24 mouse cellular contexts compared by ENCODE assay signal in genomic region chr2:170651483-170651882, GRCm38 (mm10). TPM values are rescaled to one million over a fixed set of nuclear protein-coding genes. Genes with fewer than 3 reads are reported as not detected.
DNase-seq lines count a peak whose midpoint lies in the region; ATAC-seq and TF ChIP-seq lines count a peak whose summit lies in the region.
"Had no signal": no experiment of that assay in that cellular context is flagged by ENCODE, and none has a peak within 500 bp of the region (broad histone marks: within the 10 kb centered on the region; RNA-seq: fewer than 3 reads in every experiment).

No protein-coding gene starts in this region.

- H3K27me3 ChIP-seq in forebrain, embryonic 16.5 days (replicated peaks; ENCODE audit: control insufficient read depth, insufficient read depth, low read length), result no peaks in the 10 kb centered on the region
- H3K27me3 ChIP-seq in forebrain, embryonic 12.5 days, result no peaks in the 10 kb centered on the region
- H3K27me3 ChIP-seq in E14TG2a.4 (ENCODE audit: insufficient read depth, low read length), result no peaks in the 10 kb centered on the region
- H3K27me3 ChIP-seq: limb, embryonic 15.5 days; lung, embryonic 15.5 days; neural tube, embryonic 12.5 days had no signal

- H3K4me1 ChIP-seq in forebrain, embryonic 16.5 days (replicated peaks; ENCODE audit: control insufficient read depth, insufficient read depth, low read length), result peaks cover 11% of the 10 kb centered on the region
- peaks cover 8% of the 10 kb centered on the region; the same call in 1 of the 2 replicates for H3K4me1 ChIP-seq in forebrain, embryonic 12.5 days
- peaks cover 23% of the 10 kb centered on the region for H3K4me1 ChIP-seq in E14TG2a.4 (replicated peaks; ENCODE audit: low read depth, low read length)
- no peaks in the 10 kb centered on the region for H3K4me1 ChIP-seq in cortical plate, adult 2 months (ENCODE audit: control insufficient read depth, insufficient read depth, low read length)
- H3K4me1 ChIP-seq: heart, embryonic 10.5 days; limb, embryonic 15.5 days had no signal

- H3K4me3 ChIP-seq in forebrain, embryonic 16.5 days (replicated peaks; ENCODE audit: low read length), result no peak overlapping the region
- H3K4me3 ChIP-seq in forebrain, embryonic 12.5 days (replicated peaks), result no peak overlapping the region
- no peak overlapping the region for H3K4me3 ChIP-seq in left cerebral cortex, adult 2 months
- H3K4me3 ChIP-seq in E14TG2a.4 (replicated peaks; ENCODE audit: low read length), result no peak overlapping the region
- H3K4me3 ChIP-seq in cortical plate, adult 2 months (ENCODE audit: insufficient read depth, low read length), result no peak overlapping the region
- H3K4me3 ChIP-seq: embryonic facial prominence, embryonic 10.5 days; heart, embryonic 10.5 days; limb, embryonic 15.5 days; lung, embryonic 15.5 days; neural tube, embryonic 12.5 days had no signal

- WGBS in forebrain, embryonic 16.5 days, result 86% methylated on average over 1 of the region's 1 CpGs
- 81% methylated on average over 1 of the region's 1 CpGs for WGBS in forebrain, embryonic 12.5 days

- peak overlapping the region; percentile 70 for H3K27ac ChIP-seq in forebrain, embryonic 16.5 days (ENCODE audit: low read length)
- no peak overlapping the region for H3K27ac ChIP-seq in forebrain, embryonic 12.5 days
- no peak overlapping the region for H3K27ac ChIP-seq in left cerebral cortex, adult 2 months
- no peak overlapping the region for H3K27ac ChIP-seq in cortical plate, adult 2 months (ENCODE audit: insufficient read depth, low read length)
- H3K27ac ChIP-seq: embryonic facial prominence, embryonic 10.5 days; heart, embryonic 10.5 days; hindbrain, embryonic 14.5 days; limb, embryonic 15.5 days; lung, embryonic 15.5 days; neural tube, embryonic 12.5 days had no signal

- no peak for TF ChIP-seq POLR2A in cortical plate, adult 2 months (IDR thresholded peaks at IDR 0.05; ENCODE audit: extremely low read depth, insufficient read depth, low read length)

- peak; percentile 44 for TF ChIP-seq CTCF in left cerebral cortex, adult 2 months (IDR thresholded peaks at IDR 0.05)
- peak; percentile 75 for TF ChIP-seq CTCF in E14TG2a.4 (conservative IDR thresholded peaks at IDR 0.05; ENCODE audit: low read length)
- peak; percentile 4; the same call in 1 of the 2 replicates for TF ChIP-seq CTCF in cortical plate, adult 2 months (IDR thresholded peaks at IDR 0.05; ENCODE audit: extremely low read depth, insufficient read depth, low read length)

- no peak for ATAC-seq in forebrain, embryonic 16.5 days
- no peak for ATAC-seq in forebrain, embryonic 12.5 days (ENCODE audit: low FRiP score)

- no peak overlapping the region for H3K4me2 ChIP-seq in forebrain, embryonic 16.5 days (ENCODE audit: low read length)
- no peak overlapping the region for H3K4me2 ChIP-seq in forebrain, embryonic 12.5 days
- H3K4me2 ChIP-seq: hindbrain, embryonic 14.5 days; limb, embryonic 15.5 days; lung, embryonic 15.5 days; neural tube, embryonic 12.5 days had no signal

- no peak for DNase-seq in left cerebral cortex, adult 2 months (ENCODE audit: extremely low spot score in 1 of 2, low spot score in 2 of 2)
- no peak for DNase-seq in left cerebral cortex, postnatal 10 days (ENCODE audit: extremely low spot score in 1 of 2, low spot score in 2 of 2)
- no peak for DNase-seq in frontal cortex, postnatal 36 days (ENCODE audit: low spot score in 2 of 2)
- no peak for DNase-seq in right cerebral cortex, postnatal 25 days
- DNase-seq: cerebellum, postnatal 25 days; gastrocnemius, postnatal 36 days; kidney, adult 2 months; kidney, postnatal 36 days had no signal

- H3K9me3 ChIP-seq in forebrain, embryonic 16.5 days (ENCODE audit: control insufficient read depth, low read length), result no peaks in the 10 kb centered on the region
- no peaks in the 10 kb centered on the region for H3K9me3 ChIP-seq in forebrain, embryonic 12.5 days
- no peaks in the 10 kb centered on the region for H3K9me3 ChIP-seq in E14TG2a.4 (ENCODE audit: low read length)
- H3K9me3 ChIP-seq: heart, embryonic 10.5 days; limb, embryonic 15.5 days; lung, embryonic 15.5 days had no signal

- H3K36me3 ChIP-seq in forebrain, embryonic 16.5 days (ENCODE audit: control insufficient read depth, insufficient read depth), result no peaks in the 10 kb centered on the region
- no peaks in the 10 kb centered on the region for H3K36me3 ChIP-seq in forebrain, embryonic 12.5 days (replicated peaks)
- H3K36me3 ChIP-seq in E14TG2a.4 (ENCODE audit: insufficient read depth, low read length), result no peaks in the 10 kb centered on the region
- H3K36me3 ChIP-seq: embryonic facial prominence, embryonic 10.5 days; heart, embryonic 10.5 days; limb, embryonic 15.5 days; lung, embryonic 15.5 days; neural tube, embryonic 12.5 days had no signal

- H3K9ac ChIP-seq in forebrain, embryonic 16.5 days (replicated peaks; ENCODE audit: low read depth, low read length), result no peak overlapping the region
- H3K9ac ChIP-seq in forebrain, embryonic 12.5 days, result no peak overlapping the region
- H3K9ac ChIP-seq: hindbrain, embryonic 14.5 days; limb, embryonic 15.5 days; lung, embryonic 15.5 days; neural tube, embryonic 12.5 days had no signal

- intact Hi-C loops in left cerebral cortex, adult 2 months (cut with DNase I), result no loop called here
- intact Hi-C loops in left cerebral cortex, postnatal 10 days (cut with DNase I), result loop anchor here (10.0 kb wide), 1 partner anchor 203 kb away; no protein-coding TSS in a partner anchor

RNA-seq across cellular contexts. Expression of gene 4930470P17Rik, which starts 49.7 kb away (rescaled TPM):
- not detected in 2 replicates for polyA plus RNA-seq in forebrain, embryonic 16.5 days (2015; fragmentation: Nextera tagmentation; extraction: Ambion mirVana)
- not detected in 2 replicates for polyA plus RNA-seq in forebrain, embryonic 12.5 days (2016; fragmentation: Nextera tagmentation; extraction: Ambion mirVana)
- not detected for total RNA-seq in left cerebral cortex, adult 2 months (2021)
- not detected for total RNA-seq in left cerebral cortex, postnatal 10 days (2021)
- not detected in 2 replicates for polyA plus RNA-seq in cortical plate, adult 2 months (2012; rRNA removed)
- total RNA-seq: adrenal gland, adult 18-20 months; gastrocnemius, postnatal 36 days; heart, postnatal 10 days; layer of hippocampus, postnatal 14 days; left cerebral cortex, postnatal 25 days; megakaryocyte-erythroid progenitor cell, adult 5-6 weeks; monocyte, adult 5-6 weeks had no signal
- polyA plus RNA-seq: embryonic facial prominence, embryonic 10.5 days; heart, embryonic 10.5 days; kidney, adult 2 months; limb, embryonic 15.5 days; lung, embryonic 15.5 days; neural tube, embryonic 12.5 days had no signal

Comparison
In these comparisons a context has a peak if more than half of its experiments do, and no peak if none do; other contexts are left out.
1. CTCF ChIP-seq: peak in every context shown above with its lines; median percentile 75 in E14TG2a.4; 44 in left cerebral cortex, adult 2 months; 4 in cortical plate, adult 2 months.